Mouse (Mus musculus) liver, embryonic 14.5 days (tissue): ENCODE data around the gene Vmn1r39.

Experiments used
- CTCF ChIP-seq: IDR thresholded peaks from 2 replicates; pipeline ENCODE4 v1.5.1; 2016; ENCODE audit warnings: antibody characterized with exemption, low read depth, control low read depth
- EP300 ChIP-seq: IDR thresholded peaks from 2 replicates; pipeline ENCODE4 v1.6.1; 2016; ENCODE audit warnings: antibody characterized with exemption, low read depth

- TF ChIP-seq EP300 (no peak), CTCF (no peak)
These were observed 47.9 kb upstream of the Vmn1r39 start for GRCm38 (mm10) chr6:66858356-66858755.
